Mouse (Mus musculus) c-Kit-negative CD71-positive TER-119-positive erythroid progenitor cells, embryonic 14.5 days (primary cell): Measurements from ENCODE around the gene Slc2a8.

Source experiments
- DNase-seq: peaks from one replicate; pipeline ENCODE4 v3.0.0-alpha.2; 2013; ENCODE audit warnings: low read depth, low spot score

Slc2a8 gene

DNA sequence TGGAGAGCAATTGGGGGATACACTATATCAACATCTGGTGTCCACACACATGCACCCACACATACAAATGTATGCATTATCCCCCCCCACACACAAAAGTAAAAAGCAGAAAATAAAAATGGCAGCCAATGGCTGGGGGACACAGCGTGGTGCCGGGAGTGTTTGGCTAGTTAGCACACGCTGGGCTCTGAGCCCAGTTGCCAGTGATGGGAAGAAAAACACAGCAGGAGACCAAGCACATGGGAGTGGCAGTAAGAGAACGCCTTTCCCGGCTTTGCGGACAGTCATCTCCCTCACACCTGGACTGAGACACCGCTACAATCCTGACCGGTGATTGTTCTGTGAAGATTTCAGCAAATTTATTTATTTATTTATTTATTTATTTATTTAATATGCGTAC is 10.6 kb downstream of the Slc2a8 start:
- no peak for DNase-seq

DNA sequence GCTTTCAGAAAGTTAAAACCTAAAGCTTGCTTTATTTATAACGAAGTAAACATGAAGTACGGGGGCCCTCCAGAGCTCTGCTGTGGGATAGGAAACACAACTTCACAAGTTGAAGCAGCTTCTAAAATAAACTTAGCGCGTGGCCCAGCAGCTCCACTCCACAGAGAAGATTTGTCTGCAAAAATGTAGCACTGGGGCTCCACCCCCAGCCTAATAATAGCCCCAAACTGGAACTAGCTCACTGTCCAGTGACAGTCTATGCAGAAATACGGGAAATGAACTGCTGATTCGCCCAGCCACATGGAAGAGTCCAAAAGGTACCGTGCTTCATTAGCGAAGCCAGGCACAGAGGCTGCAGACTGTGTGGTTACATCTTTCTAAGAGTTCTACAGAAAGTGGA is 12.6 kb downstream of the Slc2a8 start:
- no peak for DNase-seq

DNA sequence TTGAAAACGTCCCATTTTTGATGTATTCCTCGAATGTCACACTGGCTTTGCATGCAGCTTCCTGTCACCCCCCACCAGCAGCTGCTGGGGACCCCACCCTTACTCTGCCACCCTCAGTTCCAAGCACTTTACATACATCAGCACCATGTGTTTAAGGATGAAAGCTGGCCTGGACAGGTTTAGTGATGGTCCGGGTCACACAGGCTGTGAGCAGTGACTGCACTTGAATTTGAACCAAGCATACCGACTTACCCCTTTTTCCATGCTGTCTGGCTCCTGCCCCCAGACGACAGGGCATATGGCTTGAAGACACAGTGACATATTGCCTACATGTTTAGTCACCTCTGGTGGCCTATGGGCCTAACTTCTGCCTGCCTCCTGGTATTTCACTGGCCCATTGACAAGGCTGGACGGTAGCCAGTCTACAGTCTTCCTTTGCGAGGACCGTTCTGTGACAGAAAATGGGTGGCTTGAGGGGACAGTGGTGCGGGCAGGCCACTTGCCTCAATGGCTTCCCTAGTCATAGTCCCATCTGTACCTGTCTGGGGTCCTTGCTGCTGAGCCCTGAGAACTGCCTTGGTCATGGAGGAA is 13.8 kb downstream of the Slc2a8 start:
- no peak for DNase-seq

DNA sequence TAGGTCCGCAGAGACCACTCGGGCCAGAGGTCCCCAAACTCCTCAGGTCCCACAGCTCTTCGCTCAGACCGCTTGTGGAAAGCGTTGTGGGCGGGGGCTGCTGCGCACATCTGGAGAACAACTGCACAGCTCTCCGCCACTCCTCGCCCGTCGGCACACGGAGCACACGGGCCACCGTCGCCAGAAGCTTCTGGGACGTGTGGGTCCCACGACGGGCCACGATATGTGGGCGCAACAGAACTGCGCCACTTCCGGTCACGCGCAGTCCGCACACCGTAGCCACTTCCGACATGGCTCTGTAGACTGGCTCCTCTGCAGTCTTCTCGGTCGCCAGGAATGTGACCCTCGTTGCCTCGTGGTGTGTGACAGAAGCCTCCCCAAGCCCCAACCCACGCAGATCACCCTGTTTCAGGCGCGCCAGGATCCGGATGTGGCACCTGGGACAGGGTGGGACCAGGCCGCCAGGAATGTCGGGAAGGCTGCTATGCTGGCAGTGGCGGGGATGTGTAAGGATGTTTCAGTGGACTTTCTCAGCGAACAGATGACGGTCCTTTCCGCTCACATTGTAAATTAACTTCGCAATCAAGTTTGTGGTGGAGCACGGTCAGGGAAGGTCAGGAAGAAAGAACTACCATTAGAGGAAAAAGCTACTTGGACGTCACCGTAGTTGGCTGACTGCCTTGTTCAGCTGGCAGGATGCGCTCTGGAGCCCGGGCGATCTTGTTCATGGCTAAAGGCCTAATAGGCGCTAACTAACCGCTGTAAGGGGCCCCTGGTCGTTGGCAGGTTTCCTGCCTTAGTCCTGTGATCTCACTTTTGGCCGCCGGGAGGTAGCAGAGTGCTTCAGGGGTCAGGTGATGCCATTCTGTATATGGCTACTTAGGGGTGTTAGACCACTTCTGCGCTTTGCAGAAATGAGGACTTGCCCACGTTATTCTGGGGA is 14.9 kb downstream of the Slc2a8 start:
- DNase-seq = no peak

DNA sequence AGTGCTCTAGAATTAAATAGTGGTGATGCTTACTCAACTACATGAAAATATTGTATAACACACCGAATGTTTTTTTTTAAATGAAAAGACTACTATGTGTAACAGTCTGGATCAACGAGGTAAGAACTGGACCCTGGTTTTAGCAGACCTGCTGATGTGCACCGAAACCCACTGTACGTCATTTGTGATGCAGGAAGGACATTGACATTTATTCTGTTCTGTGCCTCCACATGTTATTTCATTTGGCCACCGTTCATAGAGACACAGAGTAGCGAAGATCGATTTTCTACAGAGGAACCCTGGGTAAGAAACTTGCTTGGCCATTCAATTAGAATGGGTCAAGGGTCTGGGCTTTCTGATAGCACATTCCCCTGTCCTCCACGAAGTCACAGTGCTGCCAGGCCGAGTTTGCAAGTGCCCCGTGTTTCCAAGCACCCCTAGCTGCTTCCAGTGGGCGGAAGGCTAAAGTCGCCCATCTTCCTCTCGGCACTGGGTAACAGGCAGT is 15.6 kb downstream of the Slc2a8 start:
- DNase-seq = no peak

DNA sequence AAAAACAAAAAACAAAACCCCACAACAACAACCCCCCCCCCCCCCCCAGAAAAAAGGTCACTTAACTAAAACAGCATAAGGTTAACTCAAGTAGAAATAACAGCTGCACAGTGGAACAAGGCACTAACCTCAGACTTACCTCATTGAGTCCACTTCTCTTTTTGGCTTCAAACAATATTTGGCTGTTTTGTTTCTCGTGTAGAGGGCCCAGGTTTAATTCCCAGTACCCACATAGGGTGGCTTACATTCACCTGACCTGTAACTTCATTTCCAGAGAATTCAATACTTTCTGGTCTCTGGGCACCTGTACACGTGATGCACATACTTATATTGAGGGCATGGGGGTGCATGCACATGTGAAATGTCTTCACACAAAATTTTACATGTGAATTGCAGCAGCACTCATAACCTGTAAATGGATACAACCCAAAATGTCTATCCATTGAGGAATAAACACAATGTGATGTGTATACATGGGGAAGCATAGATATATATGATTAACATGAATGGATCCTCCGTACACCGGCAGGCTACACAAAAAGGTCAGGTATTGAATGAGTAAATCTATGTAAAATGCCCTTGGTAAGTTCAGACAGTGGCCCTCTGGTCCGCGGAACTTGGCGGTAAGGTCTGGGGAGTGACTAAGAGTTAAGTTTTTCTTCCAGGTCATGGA is 16.2 kb downstream of the Slc2a8 start:
- no peak for DNase-seq

DNA sequence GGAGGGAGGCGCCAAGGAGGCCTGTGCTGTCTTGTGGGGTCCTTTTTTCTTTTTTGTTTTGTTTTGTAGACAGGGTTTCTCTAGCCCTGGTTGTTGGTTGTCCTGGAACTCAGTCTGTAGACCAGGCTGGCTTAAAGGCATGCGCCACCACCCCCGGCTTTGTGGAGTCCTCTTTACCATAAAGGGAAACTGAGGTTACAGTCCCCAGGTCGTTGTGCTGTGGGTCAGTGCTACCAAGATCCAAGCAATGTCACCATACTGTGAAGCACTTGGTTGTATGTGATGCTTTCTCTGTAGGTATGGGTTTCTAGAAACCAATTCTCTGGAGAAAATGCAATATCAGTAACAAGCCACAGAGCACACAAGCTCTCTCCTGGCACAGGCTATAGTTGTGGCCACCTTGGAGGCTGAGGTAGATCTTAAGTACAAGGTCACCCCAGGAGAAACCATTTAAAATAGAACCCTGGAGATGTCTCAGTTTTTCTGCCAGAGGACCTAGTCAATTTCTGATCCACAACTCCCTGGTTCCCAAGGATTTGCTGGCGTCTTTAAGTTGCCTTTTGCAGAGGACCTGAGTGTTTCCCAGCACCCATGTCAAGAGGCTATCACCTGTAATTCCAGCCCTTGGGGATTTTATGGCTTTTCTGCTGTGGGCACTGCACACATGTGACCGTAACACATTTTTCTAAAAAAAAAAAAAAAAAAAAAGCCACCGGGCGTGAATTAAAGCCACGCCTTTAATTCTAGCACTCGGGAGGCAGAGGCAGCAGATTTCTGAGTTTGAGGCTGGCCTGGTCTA is 17.0 kb downstream of the Slc2a8 start:
- no peak for DNase-seq

DNA sequence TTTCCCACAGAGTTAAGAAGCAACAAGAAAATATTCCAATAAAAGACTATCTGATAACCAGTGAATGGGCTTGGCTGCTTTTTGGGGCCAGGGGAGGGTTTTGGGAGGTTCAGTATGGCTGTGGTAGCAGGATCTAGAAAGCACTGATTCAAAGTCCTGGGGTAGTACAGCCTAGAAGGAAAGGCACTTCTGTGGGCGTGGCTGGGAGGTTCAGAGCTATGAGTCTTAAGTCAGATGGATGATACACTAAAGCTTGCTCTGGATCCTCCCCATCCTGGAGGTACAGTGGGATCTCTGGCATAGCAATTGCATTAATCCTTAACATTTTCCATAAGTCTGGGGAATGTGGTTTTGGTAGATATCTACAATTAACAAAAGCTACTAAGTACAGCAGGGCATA is 17.9 kb downstream of the Slc2a8 start:
- DNase-seq = no peak

DNA sequence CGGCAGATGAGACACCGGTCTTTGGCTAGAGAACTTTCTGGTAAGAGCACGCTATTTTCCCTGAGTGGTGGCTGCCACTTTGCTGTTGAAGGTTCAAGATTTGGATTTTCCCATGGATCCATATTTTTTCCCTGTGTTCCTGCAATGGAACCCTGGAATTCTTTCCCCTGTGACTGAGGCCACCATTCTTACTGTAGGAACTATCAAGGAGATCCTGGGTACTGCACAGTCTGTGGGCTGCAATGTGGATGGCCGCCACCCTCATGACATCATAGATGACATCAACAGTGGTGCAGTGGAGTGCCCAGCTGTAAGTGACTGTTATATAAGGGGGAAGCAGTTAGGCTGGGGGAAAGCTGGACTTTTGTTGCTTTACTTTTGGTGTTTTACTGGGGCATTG is 18.3 kb downstream of the Slc2a8 start:
- DNase-seq = no peak

DNA sequence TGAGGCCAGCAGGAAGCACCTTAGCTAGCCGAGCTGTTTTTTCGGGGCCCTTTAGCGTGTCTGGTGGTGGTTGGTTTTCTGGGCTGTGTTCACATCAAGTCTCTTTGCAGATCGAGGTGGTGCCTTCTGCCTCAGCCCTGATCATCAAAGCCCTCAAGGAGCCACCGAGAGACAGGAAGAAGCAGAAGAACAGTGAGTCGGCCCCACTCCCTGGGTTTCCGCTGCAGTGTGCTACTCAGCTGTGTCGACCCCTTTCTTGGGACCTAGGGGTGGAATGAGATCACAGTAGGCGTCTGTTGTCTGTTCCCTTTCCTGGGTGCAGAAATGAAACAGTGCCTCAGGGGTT is 19.0 kb downstream of the Slc2a8 start:
- no peak for DNase-seq

DNA sequence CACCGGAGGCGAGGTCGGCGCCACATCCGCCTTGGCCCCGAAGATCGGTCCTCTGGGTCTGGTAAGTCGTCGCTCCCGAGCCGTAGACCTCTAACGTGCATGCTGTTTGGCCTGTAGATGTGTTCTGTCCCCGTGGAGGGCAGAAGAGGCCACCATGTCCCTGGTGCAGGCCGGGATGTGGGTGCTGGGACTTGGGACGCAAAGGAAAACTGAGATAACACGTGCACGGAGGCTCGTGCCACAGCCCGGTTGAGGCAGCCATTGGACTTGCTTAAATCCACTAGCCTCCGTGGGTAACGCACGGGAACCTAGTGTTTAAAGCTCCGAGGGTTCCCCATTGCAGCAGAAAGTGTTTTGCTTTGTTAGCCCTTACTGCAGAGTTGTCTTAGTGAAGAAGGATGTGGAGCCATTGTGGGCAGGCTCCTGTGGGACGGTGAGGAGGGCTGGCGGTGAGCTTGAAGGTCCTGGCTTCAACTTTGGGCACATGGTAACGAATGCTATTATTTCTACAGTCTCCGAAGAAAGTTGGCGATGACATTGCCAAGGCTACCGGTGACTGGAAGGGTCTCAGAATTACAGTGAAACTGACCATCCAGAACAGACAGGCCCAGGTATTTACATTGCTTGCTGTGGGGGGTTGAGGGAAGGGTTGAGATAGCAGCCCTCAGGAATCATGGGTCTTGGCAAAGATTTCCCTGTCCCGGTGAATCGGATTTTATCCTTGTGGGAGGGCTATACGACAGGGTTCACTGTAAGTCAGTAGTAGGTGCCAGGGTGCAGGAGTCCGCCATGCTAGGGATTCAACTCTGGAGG is 19.6 kb downstream of the Slc2a8 start:
- DNase-seq = no peak

DNA sequence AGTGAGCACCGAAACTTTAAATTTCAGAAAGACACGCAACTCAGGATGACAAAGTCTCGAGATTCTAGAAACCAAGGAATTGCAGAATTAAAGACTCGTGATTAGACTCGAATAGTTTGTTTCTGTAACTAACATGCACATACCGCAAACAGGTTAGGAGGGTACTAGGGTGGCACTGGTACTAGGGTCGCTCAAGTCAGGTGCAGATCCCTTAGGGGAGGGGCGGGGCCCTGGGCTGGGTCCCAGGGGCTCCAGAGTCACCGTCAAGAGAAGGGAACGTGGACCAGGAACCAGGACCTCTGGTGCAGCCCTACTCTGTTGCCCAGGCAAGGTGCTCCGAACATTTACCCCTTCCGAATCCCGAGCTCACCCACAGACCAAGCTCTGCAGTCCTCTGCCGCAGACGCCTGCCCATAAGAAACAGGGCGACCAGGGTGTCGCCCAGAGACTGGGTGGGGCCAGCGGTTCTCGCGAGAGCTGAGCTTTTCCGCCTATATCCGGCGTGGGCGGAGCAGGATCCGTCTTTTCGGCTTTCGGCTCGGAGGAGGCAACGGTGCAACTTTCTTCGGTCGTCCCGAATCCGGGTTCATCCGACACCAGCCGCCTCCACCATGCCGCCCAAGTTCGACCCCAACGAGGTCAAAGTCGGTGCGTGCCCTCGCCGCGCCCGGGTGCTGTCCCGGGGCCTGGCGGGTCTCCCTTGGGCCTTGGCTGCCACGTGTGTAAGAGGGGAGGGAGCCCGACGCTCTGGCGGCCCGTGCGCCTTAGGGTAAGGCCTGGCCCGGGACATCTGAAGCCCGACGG is 20.5 kb downstream of the Slc2a8 start, which contains the start of the genes Rpl12 and Lrsam1:
Gene Rpl12, plus strand, starts transcription at position 368 of the 804 bp plus-strand sequence.
Gene Lrsam1, minus strand, starts transcription at position 423 of the 804 bp plus-strand sequence.
- peak; percentile 81 for DNase-seq

DNA sequence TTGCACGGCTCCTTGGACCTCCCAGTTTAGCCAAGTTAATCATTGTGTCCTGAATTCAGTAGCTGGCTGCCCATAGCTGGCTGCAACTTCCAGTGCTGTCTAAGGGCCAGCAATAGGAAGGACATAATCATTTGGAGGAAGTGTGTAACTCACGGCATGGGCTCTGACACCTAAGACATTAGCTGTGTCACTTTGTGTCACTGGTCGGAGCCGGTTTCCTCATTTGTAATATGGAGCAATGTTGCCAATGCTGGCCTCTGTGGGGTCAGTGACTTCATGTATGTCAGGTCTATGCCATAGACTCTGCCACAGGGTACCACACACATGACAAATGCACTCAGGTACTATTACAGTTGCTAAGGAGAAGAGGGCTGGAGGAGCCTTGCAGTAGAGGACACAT is 21.6 kb downstream of the Slc2a8 start:
- no peak for DNase-seq

DNA sequence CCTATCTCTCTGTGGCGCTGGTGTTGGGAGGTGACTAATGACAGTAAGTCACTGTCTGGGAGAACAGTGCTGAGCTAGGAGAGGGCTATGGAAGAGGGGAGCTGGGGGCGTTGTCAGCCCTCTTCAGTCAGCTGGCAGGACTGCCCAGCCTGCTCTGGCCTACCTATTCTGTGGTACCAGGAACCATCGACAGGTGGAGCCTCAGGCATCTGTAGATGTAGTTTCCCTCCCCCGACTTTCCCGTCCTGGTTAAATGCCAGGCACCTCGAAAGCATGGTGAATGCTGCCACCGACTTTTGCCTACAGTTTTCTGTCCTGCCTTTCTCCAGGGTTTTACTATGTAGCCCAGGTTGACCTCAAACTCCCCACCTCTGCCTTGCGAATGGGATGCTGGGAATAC is 24.5 kb downstream of the Slc2a8 start:
- DNase-seq = no peak

DNA sequence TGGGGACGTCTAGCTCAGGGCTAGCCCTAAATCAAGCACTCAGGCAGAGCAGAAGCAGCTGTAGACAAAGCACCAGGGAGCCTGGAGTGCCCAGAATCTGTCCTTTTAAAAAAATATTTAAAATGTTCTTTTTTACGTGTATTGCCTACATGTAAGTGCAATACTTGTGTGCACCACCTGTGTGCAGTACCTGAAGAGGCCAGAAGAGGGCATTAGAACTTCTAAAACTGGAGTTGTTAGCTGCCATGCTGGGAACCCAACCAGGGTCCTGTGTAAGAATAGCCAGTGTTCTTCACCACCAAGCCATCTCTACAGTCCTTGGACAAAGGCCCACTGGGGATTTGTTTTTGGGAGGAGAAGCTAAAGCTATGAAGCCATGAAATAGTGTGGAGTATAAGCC is 27.3 kb downstream of the Slc2a8 start:
- no peak for DNase-seq

DNA sequence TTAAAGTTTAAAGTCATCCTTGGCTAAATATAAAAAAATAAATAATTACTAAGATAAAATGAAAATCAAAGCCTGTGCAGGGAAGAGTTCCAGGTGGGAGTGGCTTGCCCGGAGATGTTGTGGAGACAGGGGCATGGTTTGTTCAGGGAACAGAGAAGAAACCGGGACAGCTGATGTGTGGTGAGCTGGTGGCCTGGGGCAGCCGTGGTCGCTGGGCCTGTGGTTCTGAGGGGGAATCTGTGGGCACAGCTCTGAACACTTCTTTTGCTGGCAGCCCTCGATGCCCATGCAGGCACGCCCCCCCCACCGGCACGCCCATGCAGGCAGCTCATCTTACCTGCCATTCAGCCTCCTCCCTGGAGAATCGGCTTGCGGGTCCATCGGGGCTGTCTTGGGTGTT is 34.4 kb downstream of the Slc2a8 start:
- no peak for DNase-seq

DNA sequence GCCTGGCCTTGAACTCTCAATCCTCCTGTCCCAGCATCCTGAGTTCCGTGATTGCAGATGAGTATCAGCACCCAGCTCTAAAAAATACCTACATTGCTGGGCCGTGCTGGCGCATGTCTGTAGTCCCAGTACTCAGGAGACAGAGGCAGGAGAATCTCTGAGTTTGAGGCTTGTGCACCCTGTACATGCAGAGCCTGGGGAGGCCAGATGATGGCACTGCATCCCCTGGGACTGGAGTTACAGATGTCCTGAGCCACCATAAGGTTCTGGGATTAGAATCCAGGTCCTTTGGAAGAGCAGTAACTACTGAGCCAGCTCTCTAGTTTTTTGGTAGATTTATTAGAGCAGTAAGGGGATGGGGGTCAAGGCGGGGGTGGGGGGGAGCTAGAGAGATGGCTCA is 41.4 kb downstream of the Slc2a8 start:
- no peak for DNase-seq

DNA sequence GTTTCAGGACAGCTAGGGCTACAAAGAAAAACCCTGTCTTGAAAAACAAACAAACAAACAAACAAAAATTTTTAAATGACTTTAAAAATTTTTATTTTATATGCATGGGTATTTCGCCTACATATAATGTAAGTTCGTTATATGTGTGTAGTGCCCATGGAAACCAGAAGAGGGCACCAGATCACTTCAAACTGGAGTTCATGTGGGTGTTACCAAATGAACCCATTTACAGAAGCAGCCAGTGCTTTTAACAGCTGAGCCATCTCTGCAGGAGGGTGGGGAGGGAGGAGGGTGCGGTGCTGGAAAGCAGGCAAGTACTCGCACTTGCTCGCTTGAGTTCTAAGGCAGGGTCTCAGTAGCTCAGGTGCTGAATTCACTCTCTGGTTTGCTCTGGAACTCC is 42.5 kb downstream of the Slc2a8 start:
- DNase-seq = peak; percentile 48

DNA sequence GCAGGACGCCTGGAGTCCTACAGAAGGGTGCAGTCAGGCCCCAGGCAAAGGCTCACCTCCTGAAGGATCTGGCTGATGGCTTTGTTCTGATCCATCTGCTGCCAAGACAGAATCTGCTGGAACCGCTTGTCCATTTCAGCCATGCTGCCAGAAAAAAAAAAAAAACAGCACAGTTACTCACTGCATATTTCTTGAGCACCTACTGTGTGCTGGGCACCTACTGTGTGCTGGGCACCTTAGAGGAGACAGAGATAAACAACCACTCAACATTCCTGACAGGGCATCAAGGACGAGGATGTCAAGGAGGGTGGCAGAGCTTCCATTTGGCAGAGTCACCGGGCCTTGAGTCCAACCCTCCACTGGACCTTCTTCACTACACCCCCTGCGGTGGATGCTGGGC is 43.1 kb downstream of the Slc2a8 start:
- DNase-seq = no peak

DNA sequence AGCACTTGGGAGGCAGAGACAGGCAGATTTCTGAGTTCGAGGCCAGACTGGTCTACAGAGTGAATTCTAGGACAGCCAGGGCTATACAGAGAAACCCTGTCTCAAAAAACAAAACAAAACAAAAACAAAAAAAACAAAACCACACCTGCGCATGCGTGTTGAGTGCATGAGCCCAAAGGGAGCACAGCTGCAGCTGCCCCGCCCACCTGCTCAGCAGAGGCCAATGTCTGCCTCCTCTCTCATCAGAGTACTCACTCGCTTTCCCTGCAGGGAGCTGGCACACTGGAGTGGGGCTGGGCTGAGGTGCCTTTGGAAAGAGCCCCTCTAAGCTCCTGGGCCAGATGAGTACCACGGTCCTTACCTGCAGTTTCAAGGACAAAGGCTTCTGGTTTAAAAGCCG is 50.2 kb downstream of the Slc2a8 start:
- DNase-seq = no peak
